Mouse (Mus musculus) ES-E14 (cell line): ENCODE results near the gene Gal3st2c. TPM values are rescaled to one million over a fixed set of nuclear protein-coding genes. Genes with fewer than 3 reads are reported as not detected.

ENCODE experiments used
- DNase-seq: peaks from one replicate; pipeline ENCODE4 v3.0.0-alpha.2; 2013; ENCODE audit warnings: low read depth, low spot score
- H3K27ac ChIP-seq: 2 replicates; pipeline ENCODE4 v1.5.1; 2012; ENCODE audit warnings: low read depth, mild to moderate bottlenecking, low read length, moderate library complexity, mixed read lengths; ENCODE audit not compliant: poor library complexity, insufficient read depth, severe bottlenecking
- H3K36me3 ChIP-seq: 2 replicates; pipeline ENCODE4 v1.6.1; 2012; ENCODE audit warnings: mild to moderate bottlenecking, low read length, moderate library complexity, mixed read lengths; ENCODE audit not compliant: control insufficient read depth, poor library complexity, insufficient read depth, severe bottlenecking
- H3K4me1 ChIP-seq, 2 experiments: fragments of 150-350 bp in 1 of 2; sonication (generic) in 1 of 2; 2 replicates each; pipeline ENCODE4 v1.6.1; 2012; ENCODE audit warnings: low read length in 2 of 2, mild to moderate bottlenecking in 1 of 2, mixed read lengths in 1 of 2; ENCODE audit not compliant: control insufficient read depth in 2 of 2, insufficient read depth in 2 of 2, poor library complexity in 1 of 2
- H3K4me3 ChIP-seq, 2 experiments: fragments of 150-350 bp in 1 of 2; sonication (generic) in 1 of 2; 2 replicates each; pipeline ENCODE4 v1.5.1; 2012; ENCODE audit warnings: low read length in 2 of 2, low read depth in 1 of 2, mild to moderate bottlenecking in 1 of 2, mixed read lengths in 1 of 2; ENCODE audit not compliant: insufficient read depth in 1 of 2, poor library complexity in 1 of 2, severe bottlenecking in 1 of 2
- H3K9ac ChIP-seq: 2 replicates; pipeline ENCODE4 v1.6.1; 2012; ENCODE audit warnings: low read depth, mild to moderate bottlenecking, low read length, mixed read lengths; ENCODE audit not compliant: poor library complexity, insufficient read depth, severe bottlenecking
- H3K9me3 ChIP-seq: fragments of 150-350 bp; sonication (generic); 2 replicates; pipeline ENCODE4 v1.6.1; 2012; ENCODE audit warnings: low read depth, mild to moderate bottlenecking, low read length; ENCODE audit not compliant: control insufficient read depth, insufficient read depth
- CHD2 ChIP-seq: IDR thresholded peaks from 2 replicates; pipeline ENCODE4 v1.6.1; 2014; ENCODE audit warnings: mild to moderate bottlenecking, low read depth, low read length, inconsistent platforms
- HCFC1 ChIP-seq: IDR thresholded peaks from 2 replicates; pipeline ENCODE4 v1.6.1; 2012; ENCODE audit warnings: low read length, inconsistent platforms, borderline replicate concordance; ENCODE audit not compliant: insufficient read depth
- MAFK ChIP-seq: IDR thresholded peaks from 2 replicates; pipeline ENCODE4 v1.6.1; 2014; ENCODE audit warnings: mild to moderate bottlenecking, low read depth, low read length, inconsistent platforms; ENCODE audit not compliant: insufficient read depth
- ZC3H11A ChIP-seq: IDR thresholded peaks from 2 replicates; pipeline ENCODE4 v1.6.1; 2012; ENCODE audit warnings: low read depth, mild to moderate bottlenecking, inconsistent platforms, low read length, borderline replicate concordance
- ZNF384 ChIP-seq: IDR thresholded peaks from 2 replicates; pipeline ENCODE4 v1.6.1; 2012; ENCODE audit warnings: low read depth, low read length, inconsistent platforms
- in situ Hi-C, 2 experiments: fragments of 600-800 bp; cut with MboI; formaldehyde crosslinking; loops; one replicate each; pipeline ENCODE4 v1.15.1; 2025; ENCODE audit warnings: low sequenced_read_pairs in 2 of 2, inconsistent platforms in 1 of 2; ENCODE audit not compliant: unreplicated experiment in 2 of 2
- total RNA-seq: library from RNA; depleted of rRNA; stranded (reverse); fragments of 300-350 nt; gene quantifications from 2 replicates; pipeline ENCODE4 v1.2.3, GENCODE M21; 2012

Gene Gal3st2c
- total RNA-seq, 1 experiment, result 0.04 TPM

GRCm38 (mm10) chr1:94011643-94012042, 21.3 kb downstream of the Gal3st2c start:
- Histone ChIP-seq H3K36me3 (no peaks in the 10 kb centered on the region), H3K4me3 (no peak overlapping the region), H3K27ac (no peak overlapping the region), H3K9me3 (no peaks in the 10 kb centered on the region), H3K4me1 (no peaks in the 10 kb centered on the region), H3K9ac (no peak overlapping the region)
- no peak for DNase-seq
- TF ChIP-seq HCFC1 (no peak), ZNF384 (no peak), CHD2 (no peak), MAFK (no peak), ZC3H11A (no peak)
- in situ Hi-C loops, result no loop called here

GRCm38 (mm10) chr1:94020151-94020550, 29.8 kb downstream of the Gal3st2c start, which contains the start of gene Neu4:
Gene Neu4, plus strand, starts transcription at chr1:94020451.
- Histone ChIP-seq H3K27ac (no peak within 1 kb of the TSS), H3K4me3 (no peak within 1 kb of the TSS), H3K9me3 (no peaks in the 10 kb centered on the region), H3K9ac (no peak within 1 kb of the TSS), H3K4me1 (no peaks in the 10 kb centered on the region), H3K36me3 (no peaks in the 10 kb centered on the region)
- in situ Hi-C loops, result no loop called here
- TF ChIP-seq CHD2, result no peak
- no peak for TF ChIP-seq HCFC1
- TF ChIP-seq ZC3H11A, result no peak
- DNase-seq, result no peak

GRCm38 (mm10) chr1:94027506-94028108, 37.3 kb downstream of the Gal3st2c start:
- in situ Hi-C loops, result no loop called here
- DNase-seq, result no peak
- H3K9ac ChIP-seq, result no peak overlapping the region

DNA sequence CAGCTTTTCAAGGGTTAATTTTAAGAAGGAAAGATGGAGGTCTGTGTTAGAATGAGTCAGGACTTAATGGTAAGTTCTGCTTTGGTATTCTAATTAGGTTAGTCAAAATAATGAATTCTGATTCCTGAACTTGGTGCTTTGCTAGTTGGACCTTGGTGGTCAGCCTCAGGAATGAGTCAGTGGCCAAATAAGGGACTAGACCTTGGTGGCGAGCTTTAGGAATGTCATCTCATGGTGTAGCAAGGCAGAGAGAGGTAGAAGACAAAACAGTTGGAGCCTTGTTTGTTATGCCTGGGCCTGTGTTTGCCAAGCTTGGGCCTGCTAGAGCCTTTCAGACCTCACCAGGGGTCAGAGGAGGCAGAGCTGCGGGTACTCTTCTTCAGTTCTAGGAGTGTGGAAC, 38.4 kb downstream of the Gal3st2c start:
- no peaks in the 10 kb centered on the region for H3K9me3 ChIP-seq
- H3K36me3 ChIP-seq, result no peaks in the 10 kb centered on the region
- H3K9ac ChIP-seq, result no peak overlapping the region
- no peak overlapping the region for H3K27ac ChIP-seq
- TF ChIP-seq CHD2 (no peak), ZNF384 (no peak), MAFK (no peak), ZC3H11A (no peak), HCFC1 (no peak)
- in situ Hi-C loops, result no loop called here
- no peaks in the 10 kb centered on the region for H3K4me1 ChIP-seq
- H3K4me3 ChIP-seq, result no peak overlapping the region
- no peak for DNase-seq

More at GRCm38 (mm10) chr1:94027506-94028108, 37.3 kb downstream of the Gal3st2c start:
- H3K9me3 ChIP-seq, result no peaks in the 10 kb centered on the region
- no peaks in the 10 kb centered on the region for H3K4me1 ChIP-seq
- no peaks in the 10 kb centered on the region for H3K36me3 ChIP-seq
- TF ChIP-seq HCFC1 (no peak), ZC3H11A (no peak), ZNF384 (no peak), CHD2 (no peak), MAFK (no peak)
- H3K4me3 ChIP-seq, result no peak overlapping the region
- H3K27ac ChIP-seq, result no peak overlapping the region

DNA sequence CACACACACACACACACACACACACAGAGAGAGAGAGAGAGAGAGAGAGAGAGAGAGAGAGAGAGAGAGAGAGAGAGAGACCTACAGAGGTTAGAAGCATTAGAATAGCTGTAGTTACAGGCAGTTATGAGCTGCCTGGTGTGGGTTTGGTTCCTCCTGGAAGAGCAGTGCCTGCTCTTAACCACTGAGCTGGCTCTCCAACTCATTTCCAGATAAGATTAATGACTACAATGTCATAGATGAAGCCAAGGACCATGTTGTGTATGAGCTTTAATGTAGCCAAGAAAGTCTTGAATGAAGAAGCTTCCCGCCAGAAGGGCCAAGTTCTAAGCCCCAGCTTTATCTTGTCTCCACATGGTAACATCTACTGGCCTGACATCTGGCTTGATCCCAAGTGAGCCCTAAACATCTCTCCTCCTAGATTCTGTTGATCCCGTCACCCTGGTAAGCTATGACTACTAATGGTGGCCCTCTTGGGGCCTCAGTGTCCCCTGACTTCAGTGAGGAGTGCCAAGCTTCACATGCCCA, 42.8 kb downstream of the Gal3st2c start:
- no peaks in the 10 kb centered on the region for H3K9me3 ChIP-seq
- no peaks in the 10 kb centered on the region for H3K36me3 ChIP-seq
- no peak overlapping the region for H3K4me3 ChIP-seq
- no peak for DNase-seq
- H3K9ac ChIP-seq, result no peak overlapping the region
- H3K27ac ChIP-seq, result no peak overlapping the region
- H3K4me1 ChIP-seq, result peaks cover 0 to 2% of the 10 kb centered on the region in 2 experiments; a peak in 2 of 4 replicates
- in situ Hi-C loops, result no loop called here
- TF ChIP-seq HCFC1 (no peak), MAFK (no peak), ZNF384 (no peak), CHD2 (no peak), ZC3H11A (no peak)
